Mouse (Mus musculus): ENCODE results near the gene 5031439G07Rik.

GRCm38 (mm10) chr15:84964771-84965170 is 23.6 kb downstream of the 5031439G07Rik start:
- no peak for TF ChIP-seq CTCF (IDR thresholded peaks at IDR 0.05; ENCODE audit: insufficient read depth, low read depth, low read length)
- TF ChIP-seq POLR2A (IDR thresholded peaks at IDR 0.05; ENCODE audit: insufficient read depth, low read depth, low read length): no peak
